Mouse (Mus musculus): ENCODE results near the gene Uprt.
A peak's percentile ranks its signal among the peaks of the same experiment; 100 is the strongest.

Uprt gene

DNA sequence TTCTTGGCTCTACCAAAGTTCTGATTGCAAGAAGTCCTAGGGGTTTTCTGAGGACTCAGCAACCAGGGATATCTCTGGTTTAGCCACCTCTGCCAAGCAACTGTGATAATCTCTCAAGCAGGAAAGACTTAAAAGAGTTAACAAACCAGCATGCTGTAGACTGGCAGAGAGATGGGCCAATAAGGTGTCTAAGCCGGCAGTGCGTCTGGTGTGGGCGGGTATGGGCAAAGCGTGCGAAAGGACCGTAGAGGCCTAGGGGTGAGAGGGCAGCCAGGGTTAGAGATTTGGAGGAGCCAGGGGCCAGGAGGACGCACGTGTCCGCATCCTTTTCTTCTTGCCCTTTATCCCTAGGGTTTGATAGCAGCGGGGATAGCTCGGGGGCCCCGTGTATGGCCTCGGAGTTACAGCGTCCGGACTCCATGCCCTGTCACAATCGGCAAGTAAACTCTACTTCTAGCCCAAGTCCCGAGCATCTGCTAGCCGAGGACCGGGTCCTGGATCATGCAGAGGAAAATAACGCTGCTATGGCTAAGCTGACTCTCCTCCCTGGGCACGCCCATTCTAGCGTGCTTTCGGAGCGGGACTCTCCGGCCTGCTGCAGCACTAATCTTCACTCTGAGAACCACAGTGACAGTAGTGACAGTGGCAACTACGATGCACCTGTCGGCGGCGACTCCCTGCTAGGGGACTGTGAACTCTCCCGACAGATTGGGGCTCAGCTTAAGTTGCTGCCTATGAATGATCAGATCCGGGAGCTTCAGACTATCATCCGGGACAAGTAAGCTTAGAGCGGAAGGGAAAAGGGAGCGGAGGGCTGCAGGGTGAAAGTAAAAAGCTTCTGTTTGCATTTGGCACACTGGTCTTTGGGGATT is at the start of gene Uprt:
Gene Uprt, plus strand, starts transcription at position 247 of the 872 bp plus-strand sequence.
- DNase-seq (ENCODE audit: low read depth, low spot score), result peak; percentile 16

DNA sequence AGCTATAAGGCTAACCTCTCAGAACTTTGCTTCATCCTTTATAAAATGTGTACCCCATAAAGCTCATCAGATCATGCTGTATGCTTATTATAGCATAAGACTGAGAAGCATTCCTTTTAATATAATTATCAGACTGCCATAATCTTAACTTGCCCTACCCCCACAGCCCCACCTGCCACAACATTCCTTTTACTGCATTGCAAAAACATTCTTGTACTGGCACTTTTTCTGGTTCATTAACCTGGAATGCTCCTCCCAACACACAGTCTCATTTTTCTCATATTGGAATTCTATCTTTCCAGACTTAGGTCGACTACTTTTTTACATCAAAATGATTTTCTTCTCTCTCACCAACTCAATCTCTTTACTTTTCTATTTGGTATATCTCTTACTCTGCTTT is 49.2 kb upstream of the Uprt start:
- DNase-seq (ENCODE audit: low read depth, low spot score), result no peak

GRCm38 (mm10) chrX:104452433-104452832 is 30.2 kb upstream of the Uprt start:
- no peak for DNase-seq (ENCODE audit: low read depth, low spot score)

DNA sequence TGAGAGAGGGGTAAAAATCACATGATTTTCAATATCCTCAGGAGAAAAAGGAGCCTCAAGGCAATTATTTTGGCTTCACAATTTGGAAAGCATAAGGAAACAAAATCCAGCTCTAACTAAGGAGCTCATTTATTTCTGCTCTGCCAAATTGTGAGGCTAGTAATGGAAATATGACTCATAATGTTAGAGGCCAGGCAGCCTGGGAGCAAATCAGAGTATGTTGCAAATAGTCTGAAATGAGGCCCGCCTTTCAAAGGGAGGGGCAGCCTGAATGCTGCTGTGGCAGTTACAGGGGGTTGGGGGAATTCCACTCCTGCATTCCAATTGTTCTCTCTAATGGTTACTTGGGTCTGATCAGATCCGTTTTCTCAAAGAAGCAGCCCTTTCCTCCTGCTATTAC is 20.9 kb upstream of the Uprt start:
- no peak for DNase-seq (ENCODE audit: low read depth, low spot score)

- DNase-seq (ENCODE audit: low read depth, low spot score), result no peak
These were observed 18.2 kb upstream of the Uprt start for GRCm38 (mm10) chrX:104464376-104464775.

GRCm38 (mm10) chrX:104478041-104478440 is 4.6 kb upstream of the Uprt start:
- DNase-seq (ENCODE audit: low read depth, low spot score), result no peak

DNA sequence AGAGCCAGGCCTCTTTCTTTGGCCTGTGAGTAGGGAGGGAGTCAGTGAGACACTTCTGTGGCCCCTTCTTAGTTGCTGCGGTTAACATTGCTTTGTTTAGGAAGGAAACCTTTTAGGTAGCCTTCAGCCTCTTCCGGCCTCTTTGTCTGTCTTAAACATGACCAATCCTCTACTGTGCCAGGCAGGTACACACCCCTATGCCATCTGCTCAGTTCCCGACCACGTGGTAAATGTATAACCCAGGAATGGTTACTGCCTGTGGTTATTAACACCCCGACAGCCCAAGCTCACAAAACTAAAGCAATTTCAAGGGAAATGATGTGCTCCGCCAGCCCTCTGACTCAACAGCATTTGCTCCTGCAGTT is 808 bp downstream of the Uprt start:
- no peak for DNase-seq (ENCODE audit: low read depth, low spot score)

DNA sequence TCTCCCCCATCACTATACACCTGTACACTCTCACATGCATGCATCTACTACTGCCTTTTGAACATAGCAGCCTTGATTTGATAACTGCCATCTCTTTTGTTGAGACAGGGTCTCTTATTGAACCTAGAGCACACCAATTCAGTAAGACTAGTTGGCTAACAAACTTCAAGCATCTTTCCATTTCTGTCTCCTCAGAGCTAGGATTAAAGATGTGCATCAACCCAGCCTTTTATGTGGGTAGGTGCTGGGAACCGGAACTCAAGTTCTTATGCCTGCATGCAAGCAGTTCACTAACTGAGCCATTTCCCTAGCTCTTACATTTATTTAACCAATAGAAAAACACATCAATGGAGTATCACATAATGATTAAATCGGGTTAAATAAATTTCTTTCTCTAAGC is 3.0 kb downstream of the Uprt start:
- DNase-seq (ENCODE audit: low read depth, low spot score), result no peak

GRCm38 (mm10) chrX:104488036-104488435 is 5.4 kb downstream of the Uprt start:
- DNase-seq (ENCODE audit: low read depth, low spot score), result no peak

DNA sequence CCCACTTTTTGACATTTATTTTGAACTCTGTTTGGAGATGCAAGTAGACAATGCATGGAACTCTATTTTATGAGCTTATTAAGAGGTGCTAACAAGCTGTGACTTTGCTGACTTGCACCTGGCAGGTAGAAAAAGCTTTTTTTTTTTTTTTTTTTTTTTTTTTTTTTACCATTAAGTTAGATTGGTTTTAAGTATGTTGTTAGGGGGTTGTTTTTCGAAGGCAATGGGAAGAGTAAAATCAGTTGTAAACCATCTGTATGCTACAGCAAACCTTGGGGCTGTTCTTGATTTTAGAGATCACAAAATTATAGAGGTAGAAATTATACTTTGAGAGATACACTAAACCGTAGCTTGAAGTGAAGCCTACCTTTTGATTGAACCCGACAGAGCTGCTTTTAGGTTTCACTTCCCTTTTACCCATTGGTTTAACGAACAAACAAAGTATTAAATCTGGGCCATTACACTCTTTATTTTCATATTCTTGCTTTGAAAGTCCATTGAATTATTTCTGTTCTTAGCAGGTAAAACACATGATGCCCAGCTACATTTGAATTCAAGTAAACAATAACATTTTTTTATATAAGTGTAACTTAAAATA is 6.4 kb downstream of the Uprt start:
- DNase-seq (ENCODE audit: low read depth, low spot score), result no peak

DNA sequence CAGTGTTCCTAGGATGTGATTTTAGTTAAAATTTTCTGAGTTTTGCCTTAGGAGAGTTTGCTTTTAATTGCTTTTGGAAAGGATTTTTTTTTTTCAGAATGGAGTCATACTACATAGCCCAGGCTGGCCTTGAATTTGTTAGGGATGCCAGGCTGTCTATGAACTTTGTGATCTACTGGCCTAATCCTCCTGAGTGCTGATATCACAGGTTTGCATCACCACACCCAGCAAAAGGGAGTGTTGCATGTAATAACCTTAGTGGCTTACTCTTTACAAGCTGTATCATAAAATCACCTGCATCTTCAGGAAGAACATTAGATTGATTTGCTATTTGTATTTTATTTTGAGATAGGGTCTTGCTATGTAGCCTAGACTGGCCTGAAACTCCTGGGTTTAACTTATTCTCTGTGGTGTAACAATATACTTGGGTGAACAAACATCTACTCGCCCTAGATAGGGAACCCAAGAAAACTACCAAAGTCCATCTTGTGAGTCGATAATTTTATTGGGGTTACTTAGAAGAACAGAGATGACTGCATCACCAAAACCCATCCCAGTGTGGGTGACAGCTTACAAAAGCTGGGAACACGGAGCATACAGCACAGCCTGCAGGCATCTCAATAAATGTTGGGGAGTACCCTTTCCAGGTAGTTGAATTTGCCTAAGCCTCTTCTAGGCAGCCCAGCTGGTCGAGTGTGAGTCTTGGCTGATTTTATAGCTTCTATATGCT is 7.2 kb downstream of the Uprt start:
- DNase-seq (ENCODE audit: low read depth, low spot score), result no peak

DNA sequence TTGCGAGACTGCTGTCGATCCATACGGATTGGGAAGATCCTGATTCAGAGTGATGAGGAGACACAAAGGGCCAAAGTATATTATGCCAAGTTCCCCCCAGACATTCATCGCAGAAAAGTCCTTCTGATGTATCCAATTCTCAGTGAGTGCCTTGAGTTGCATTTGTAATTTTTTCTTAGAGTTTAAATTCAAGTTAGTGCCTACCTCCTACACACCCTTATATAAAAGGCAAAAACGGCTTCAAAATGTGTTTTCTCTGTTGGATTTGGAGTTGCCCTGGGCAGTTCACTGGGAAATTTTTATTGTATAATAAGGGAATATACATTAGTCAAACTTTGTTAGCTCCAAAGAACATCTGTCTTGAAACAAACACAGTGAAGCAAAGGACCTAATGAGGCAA is 19.1 kb downstream of the Uprt start:
- DNase-seq (ENCODE audit: low read depth, low spot score), result no peak

DNA sequence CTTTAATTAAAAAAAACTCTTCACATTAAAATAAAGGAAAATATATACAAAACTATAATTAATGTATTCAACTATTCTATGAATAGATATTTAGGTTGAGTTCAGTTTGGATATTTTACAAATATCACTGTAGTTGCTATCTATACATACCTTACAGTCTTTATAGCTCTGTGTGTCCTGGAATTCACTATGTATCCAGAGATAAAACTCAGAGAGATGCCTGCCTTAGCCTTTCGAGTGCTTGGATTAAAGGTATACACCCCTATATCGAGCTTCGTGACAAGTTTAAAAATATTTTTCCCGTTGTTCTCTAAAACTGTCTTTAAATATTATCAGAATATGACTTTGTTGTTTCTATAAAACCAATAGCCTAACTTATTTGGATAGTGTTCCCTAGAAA is 60.0 kb downstream of the Uprt start:
- DNase-seq (ENCODE audit: low read depth, low spot score), result no peak

DNA sequence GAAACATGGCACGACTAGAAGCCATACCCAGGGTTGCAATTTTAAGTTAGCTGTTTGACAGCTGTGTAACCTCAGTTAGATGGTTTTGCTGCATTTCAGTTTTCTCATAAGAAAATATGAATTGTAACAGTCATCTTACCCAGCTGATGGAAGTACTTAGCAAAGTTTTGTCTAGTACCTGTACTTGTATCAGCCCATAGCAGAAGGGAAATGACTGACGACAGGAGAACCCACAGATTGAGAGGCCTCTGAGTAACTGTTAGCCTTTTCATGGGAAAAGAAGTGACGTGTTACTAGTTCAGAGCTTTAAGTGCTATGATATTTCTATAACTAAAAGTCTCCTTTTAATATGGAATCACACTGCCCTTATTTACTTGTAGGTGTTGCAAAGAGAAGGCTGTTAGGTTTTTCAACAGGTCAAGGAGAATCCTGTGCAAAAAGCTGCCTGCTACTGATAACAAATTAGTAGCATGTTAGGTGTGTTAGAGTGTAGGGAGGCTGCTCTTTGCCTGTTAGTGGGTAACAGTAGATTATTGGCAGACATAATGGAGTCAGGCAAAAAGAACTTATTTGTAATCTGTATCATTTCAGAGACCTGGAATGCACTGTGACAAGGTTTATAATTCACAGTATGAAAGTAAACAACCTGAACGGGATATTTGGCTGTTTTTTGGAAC is 61.4 kb downstream of the Uprt start:
- DNase-seq (ENCODE audit: low read depth, low spot score), result no peak

DNA sequence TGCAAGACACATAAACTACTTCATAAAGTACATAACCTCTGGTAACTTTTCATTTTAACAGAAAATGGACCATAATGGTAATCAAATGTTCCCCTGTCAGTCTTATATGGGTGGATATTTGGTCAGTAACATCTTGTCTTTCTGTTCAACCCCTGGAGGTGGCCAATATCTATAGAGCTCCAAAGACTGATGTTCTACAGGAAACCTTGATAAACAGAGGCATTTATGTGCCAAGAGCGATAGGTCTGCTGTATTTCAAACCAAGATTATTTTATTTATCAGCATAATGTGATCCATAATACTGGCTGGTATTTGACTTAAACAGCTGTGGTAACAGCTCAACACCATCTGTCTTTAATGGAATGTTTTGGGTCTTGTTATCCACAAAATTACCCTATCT is 62.7 kb downstream of the Uprt start:
- DNase-seq (ENCODE audit: low read depth, low spot score), result no peak
